Mouse (Mus musculus) WW6 (cell line): ENCODE measurements around the gene Klhdc8a.
"Not testable (repeated sequence)": the region's sequence is repeated elsewhere in the genome, so short reads cannot be mapped to it uniquely, and the experiment has no call there.

ENCODE experiments used
- DNase-seq: peaks from one replicate; pipeline ENCODE4 v3.0.0-alpha.2; 2013; ENCODE audit warnings: low read depth, low spot score

The Klhdc8a gene

DNA sequence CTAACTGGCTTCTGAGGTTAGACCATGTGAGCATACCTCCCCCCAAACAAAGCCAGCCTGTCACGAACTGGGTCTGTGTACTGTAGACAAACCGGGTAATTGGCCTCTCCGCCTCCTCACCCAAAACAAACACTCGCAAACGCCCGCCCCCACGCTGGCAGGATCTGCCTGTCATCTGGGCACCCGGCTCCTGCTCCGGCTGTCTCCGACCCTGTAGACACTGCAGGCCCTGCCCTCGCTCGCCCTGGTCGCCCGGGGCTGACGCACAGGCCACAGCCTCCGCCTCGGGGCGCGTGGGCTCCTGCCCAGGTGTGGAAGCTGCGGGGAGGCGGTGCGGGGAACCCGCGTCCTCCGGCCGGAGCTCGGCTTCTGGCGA is at the start of gene Klhdc8a:
Gene Klhdc8a (plus strand): TSS at position 202 of the 376 bp plus-strand sequence.
- DNase-seq, result no peak

DNA sequence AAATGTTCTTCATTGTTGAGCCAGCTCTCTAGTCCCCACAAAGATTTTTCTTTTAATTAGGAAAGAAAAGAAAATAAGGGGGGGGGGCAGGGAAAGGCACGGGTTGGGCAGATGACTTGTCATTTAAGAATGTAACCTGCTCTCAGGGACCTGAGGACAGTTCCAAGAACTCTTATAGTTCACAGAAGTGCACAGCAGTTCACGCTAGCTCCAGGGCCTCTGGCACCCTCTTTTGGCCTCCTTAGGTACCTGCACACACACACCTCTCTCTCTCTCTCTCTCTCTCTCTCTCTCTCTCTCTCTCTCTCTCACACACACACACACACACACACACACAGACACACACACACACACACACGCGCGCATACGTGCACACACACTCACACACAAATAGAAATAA is 44.0 kb upstream of the Klhdc8a start:
- no peak for DNase-seq

DNA sequence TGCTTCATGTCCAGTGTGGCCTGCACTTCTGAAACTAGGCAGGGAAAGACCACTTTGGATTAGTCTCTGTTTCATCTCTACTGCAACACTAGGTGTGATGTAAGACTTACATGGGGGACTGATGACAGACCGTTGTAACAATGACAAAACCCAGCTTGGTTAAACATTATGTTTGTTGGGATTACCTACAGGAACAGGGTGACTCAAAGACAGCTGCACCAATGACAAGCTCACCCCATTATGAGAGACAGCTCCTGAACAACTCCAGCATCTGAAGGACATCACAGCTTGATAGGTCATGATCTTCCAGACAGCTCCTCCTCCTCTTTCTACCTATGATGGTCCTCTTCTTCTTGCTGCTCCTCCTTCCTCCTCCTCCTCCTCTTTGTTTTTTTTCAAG is 38.1 kb upstream of the Klhdc8a start:
- no peak for DNase-seq

DNA sequence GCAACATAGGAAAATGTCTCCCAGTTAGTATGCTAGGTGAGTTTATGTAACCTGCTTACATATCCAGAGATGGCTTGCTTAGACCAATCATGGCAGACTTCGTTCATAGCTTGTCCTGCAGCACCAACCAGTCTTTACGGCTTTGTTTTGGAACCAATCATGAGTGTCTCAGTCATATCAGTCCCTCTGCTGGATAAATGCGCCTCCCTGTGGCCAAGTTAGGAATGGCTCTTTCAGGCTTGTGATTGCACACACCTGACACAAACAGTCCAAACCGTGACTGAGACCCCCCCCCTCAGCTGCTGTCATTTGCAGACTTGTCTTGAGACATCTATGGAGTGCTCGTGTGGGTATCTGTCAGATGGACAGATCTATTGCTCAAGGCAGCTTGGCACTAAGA is 37.4 kb upstream of the Klhdc8a start:
- peak; percentile 58 for DNase-seq

DNA sequence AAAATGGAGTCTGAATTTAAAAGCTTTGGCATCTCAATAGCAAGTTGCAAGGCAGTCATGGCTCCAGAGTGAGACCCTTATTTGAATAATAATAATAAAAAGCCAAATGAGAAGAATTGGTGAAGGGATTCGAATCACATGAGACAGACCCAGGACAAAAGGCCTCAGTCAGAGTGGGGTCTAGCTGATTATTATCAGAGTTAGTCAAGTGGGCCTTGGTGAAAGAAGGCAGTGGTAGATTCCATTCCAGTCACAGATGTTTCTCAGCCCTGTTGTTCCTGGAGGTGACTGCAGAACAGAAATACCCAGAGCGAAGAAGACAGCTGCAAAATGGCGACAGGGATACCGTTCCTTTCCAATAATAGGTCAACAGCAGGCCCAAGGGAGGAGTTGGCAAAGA is 34.8 kb upstream of the Klhdc8a start:
- DNase-seq, result no peak

DNA sequence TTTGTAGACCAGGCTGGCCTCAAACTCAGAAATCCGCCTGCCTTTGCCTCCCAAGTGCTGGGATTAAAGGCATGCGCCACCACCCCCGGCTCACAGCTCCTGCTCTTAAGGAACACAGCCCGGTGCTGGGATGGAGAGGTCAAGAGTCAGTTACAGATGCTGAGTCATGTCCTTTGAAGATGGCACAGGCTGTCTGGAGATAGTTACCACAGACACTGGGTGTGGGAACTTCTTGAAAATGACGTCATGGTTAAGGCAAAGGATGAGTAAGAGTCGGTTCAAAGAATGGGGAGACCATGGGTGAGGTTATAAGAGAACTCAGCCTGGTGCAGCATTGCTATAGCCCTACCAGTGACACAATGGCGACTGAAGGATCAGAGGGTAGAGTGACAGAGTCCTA is 33.8 kb upstream of the Klhdc8a start:
- DNase-seq, result peak; percentile 47

DNA sequence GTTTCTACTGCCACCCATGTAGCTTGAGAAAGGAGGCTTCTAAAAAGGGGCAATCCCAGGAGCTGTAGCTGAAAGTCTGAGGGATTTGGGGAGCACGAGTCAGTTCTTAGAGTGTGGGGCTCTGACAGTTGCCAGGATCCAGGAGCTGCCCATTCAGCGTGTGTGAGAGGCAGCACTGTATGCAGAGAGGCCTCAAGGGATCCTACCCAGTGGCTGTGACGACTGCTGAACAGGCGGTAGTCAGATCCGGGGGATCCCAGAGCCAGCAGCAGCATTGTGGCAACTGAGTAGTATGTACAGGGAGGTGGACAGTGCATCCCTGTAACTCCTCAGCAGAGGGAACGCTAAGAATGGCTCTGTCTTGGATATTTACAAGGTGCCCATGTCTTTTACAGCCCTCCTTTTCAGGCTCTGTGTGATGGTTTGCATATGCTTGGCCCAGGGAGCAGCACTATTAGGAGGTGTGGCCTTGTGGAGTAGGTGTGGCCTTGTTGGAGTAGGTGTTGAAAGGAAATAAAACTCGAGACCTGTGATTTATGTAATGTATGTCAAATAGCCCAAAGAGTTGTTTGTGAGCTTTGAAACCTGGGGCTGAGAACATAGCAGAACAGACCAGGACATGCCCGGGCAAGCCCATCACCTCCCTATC is 33.1 kb upstream of the Klhdc8a start:
- DNase-seq, result peak; percentile 60

DNA sequence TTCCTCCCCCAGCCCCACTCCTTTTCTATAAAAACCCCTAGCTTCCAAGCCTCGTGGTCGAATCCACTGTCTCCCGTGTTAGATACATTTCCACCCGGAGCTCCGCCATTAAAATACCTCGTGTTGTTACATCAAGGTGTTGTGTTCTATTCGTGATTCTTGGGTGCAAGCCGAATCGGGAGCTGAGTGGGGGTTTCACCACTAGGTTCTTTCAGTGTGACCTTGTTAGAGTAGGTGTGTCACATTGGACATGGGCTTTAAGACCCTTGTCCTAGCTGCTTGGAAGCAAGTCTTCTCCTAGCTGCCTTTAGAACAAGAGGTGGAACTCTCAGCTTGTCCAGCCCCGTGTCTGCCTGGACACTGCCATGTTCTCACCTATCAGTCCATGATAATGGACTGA is 32.5 kb upstream of the Klhdc8a start:
- DNase-seq, result no peak

DNA sequence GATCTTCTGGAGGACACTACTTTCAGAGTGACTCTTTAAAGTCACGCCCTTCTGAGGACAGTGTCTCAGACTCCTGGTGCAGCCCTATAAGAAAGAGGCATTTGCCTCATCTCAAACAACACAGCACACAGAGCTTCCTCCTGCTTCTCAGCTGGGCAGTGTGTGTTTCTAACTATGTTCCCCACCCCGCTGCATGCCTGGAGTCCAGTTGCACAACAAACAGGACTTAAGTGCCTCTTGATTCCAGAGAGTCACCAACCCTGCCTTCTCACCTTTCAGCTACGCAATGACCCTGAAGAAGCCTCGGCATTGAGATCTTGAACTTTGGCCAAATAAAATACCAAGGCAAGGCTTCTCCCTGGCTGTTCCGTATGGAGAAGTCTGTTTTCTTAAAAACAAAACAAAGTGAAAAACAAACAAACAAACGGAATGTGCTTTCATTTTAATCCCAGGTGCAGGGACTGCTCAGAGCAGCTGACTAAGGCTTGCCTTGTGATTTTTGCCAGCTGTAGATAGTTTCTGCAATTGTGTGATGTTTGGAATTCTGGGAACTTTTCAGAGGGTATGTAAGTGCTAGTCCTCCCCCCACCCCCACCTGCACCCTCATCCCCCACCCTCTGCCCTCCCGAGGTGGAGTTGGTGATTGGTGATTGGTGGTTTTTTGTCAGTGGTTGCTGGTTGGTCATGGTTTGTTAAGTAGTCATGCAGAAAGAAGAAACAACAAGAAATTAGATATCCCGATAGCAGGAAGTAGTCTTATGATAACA is 31.5 kb upstream of the Klhdc8a start:
- DNase-seq, result no peak

DNA sequence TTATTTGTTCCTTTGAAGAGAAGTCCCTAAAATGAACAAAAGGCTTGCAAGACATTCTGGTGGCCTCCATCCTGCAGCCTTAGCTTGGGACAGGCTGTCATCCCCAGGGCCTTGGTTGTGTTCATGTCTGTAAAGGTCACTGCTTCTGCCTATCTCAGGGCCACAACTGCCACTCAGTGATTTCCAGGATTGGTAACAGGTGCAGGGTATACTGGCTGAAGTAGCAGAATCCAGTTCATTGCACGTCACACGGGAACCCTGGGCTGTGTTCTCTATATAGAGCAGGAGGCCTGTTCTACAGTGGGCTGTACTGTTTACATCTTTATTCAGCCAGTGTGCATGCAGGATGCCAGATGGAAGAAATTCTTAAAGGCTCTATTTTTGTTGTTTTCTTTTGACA is 30.5 kb upstream of the Klhdc8a start:
- DNase-seq, result no peak

DNA sequence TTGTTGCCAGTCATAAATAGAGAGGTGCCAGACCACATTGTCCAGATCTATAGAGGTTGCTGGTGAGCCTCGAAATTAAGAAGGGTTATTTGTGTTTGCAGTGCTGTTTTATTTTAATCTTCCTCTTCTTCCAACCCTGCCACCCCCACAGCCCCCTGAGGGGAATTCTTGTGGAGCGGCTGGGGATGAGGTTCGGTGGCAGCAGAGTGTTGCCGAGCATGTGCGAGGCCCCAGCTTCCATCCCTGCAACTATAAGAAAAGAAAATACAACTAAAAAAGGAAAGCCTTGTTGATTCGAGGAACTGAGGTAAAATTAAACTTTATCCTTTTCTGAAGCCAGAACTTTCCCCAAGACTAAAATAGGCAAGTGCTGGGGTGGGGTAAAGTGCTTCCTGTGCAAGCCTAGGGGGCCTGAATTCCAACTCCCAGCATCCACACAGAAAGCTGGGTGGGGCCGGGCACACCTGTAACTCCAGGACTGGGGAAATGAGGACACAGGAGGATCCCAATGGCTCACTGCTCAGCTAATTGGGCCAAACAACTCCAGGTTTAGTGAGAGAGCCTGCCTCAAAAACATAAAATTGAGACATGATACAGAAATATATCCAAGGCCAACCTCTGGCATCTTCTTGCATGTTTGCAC is 29.9 kb upstream of the Klhdc8a start:
- DNase-seq, result no peak

DNA sequence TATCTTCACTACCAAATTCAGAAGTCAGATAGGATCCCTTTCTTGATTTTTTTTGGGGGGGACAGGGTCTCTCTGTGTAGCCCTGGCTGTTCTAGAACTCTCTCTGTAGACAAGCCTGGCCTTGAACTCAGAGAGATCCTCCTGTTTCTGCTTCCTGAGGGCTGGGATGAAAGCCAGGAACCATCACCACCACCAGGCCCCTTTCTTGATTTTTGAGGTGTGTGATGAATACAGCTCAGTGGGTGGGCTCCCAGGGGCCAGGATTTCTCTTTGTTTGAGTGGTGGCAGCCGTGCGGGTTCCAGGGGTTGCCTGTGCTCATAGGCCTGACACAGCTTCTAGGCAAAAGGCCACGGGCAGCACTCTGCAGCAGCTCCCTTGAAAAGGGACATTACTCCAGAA is 27.2 kb upstream of the Klhdc8a start:
- no peak for DNase-seq

DNA sequence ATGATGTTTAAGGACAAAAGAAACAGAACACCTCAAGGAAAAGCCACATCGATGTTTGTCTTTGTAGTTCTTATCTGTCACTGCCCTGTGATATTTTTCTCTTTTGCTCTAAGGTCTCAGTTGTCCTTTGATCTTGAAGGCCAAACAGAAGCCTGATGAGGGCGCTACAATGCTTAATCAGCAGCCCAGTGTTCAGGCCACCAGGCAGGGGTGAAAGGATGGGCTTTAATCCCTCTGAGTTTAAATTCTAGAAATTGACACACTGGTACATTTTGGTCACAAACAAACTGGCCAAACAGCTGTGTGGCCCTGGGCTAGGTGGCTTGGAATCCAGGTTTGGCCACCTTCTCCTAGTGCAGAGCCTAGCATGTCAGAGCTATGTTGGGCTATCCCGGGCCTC is 21.7 kb upstream of the Klhdc8a start:
- no peak for DNase-seq

DNA sequence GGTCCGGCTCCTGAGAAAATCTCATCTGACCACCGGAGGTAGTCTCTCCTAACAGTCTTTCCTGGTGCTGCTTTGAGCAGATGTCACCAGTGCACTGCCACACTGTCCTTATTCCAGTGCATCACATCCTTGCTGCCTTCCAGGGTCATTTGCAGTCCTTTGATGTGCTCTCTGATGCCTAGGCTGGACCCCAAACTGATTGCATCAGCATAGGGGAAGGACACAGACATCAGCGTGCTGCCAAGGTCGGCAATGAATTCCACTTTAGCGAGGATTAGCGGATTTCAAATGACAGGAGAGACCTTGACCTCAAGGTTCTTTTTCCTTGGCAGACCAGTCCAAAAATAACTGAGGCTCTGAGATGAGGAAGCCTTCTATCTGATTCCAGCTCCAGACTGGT is 21.3 kb upstream of the Klhdc8a start:
- no peak for DNase-seq

DNA sequence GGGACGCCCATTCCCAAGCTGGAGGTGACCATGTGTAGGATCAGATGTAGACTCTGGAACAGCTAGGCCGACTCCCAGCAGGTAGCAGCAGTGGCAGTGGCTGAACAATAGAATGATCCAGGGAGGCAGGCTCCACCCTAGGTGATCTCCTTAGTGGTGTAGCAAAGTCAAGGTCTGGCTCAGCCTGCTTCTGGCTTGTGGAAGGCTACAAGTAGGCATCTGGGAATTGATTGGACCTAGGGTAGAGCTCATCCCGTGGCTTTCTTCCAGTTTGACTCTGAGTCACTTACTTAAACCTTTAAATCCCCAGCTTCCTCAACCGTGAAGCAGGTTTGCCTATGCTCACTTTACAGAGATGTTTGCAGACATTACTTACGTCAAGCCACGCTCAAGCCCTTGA is 17.8 kb upstream of the Klhdc8a start:
- DNase-seq, result not testable (repeated sequence)

DNA sequence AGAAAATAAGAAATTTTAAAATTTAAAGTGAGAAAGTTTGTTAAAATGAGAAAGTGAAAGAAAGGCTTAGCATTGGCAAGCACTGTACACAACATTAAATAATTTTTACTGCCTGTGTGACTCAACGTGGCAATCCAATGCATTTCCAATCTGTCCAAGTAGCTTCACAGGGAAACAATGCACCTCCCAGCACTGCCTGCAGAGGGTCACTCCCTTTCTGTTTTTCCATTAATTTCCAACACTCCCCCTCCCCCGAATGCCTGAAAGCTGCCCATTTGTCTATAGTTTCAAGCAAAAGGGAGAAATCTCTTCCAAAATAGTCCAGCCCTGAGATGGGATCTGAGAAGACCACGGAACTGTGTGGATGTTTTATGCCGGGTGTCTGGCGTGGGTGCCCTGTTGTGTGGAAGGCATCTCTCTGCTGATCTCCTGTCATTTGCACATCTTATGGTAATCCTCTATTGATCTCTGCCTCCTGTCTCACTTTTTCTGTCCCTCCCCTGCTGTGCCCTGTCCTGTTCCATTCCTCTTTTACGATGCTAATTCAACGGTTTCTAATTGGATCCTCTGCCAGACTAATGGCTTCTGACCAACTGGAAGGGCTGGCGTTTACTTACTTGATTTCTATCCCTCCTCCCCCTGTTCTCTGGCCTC is 16.8 kb upstream of the Klhdc8a start:
- no peak for DNase-seq

DNA sequence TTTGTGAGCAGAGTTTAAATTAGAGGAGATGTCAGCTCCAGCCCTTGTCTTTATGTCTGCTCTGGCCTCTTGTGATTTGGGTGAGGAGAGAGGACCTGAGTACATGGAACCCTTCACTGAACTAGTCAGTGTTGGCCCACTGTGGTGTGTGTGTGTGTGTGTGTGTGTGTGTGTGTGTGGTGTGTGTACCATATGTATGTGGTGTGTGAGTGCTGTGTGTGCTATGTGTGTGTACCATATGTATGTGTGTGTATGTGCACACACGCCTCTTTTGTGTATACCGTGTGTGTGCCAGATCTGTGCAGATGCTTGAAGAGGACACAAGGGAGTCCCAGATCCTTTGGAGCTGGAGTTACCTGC is 16.3 kb upstream of the Klhdc8a start:
- no peak for DNase-seq

DNA sequence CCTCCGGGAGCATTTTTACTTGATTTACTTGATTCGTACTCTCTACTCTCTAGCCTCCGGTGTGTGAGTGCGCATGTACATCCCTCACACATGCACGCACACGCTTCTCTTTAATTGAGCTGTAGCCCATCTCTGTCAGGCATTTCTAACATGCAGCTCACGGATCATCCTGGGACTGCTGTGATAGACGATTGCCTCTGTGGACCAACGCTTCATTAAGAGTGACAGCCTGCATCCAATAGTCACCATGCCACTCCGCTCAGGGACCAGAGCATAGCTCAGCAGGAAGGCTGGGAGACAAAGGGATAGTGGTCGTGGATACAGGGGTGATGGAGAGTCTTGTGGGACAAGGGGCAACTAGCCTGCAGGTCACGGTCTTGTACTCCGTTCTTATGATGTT is 15.4 kb upstream of the Klhdc8a start:
- no peak for DNase-seq

DNA sequence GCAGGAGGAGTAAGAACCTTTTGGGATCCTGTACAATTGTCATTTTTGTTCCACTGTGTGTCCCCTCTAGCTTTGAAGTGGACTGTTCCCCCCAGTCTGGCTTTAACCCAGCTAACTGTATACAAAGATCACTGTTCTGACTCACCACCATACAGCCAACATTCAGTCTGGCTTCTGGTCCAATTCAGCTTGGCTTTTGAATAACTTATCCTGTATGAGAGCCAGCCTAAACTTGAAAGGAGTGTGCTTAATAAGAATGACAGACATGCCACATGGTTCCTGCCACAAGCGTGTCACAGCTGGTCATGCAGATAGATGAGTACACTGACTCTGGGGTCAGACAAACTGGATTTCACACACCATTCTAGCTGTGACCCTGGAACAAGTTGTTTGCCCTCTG is 11.7 kb upstream of the Klhdc8a start:
- no peak for DNase-seq

DNA sequence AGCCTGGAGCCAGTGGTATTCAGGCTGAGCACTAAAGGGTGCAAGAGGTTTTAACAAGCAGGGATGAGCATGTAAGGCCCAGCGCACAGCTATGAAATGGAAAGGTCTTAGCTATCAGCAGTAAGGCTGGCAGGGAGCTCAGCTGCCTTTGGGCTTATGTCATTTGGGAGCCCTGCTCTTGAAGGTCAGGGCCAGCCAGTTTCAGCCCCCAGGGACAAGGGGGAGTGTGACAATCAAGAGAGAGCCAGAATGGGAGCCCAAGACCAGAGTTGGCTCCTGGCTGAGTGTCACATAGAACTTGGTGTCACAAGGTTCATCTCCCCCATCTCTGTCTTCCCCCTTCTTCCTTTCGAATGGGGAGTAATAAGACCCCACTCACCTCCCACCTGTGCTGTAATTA is 11.0 kb upstream of the Klhdc8a start:
- DNase-seq, result no peak

DNA sequence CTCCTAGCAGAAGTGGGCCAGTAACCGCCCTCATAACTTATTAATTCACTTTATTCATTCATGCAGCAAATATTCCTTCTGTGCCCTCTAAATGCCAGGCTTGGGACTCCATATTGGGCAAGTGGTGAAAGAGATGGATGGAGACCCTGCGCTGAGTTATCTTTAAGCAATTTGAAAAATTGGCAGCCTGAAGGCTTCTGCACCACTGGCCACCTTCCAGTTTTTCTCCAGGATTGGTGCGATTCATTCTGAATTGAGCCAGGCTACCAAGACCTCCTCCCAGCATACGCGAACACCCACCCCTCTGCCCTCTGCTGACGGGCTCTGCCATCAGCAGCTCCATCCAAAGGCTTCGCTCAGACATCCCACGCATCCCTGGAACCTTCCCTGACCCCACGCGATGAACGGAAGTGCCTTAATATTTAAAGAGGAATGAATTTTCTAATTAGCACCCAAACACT is 10.4 kb upstream of the Klhdc8a start:
- no peak for DNase-seq

DNA sequence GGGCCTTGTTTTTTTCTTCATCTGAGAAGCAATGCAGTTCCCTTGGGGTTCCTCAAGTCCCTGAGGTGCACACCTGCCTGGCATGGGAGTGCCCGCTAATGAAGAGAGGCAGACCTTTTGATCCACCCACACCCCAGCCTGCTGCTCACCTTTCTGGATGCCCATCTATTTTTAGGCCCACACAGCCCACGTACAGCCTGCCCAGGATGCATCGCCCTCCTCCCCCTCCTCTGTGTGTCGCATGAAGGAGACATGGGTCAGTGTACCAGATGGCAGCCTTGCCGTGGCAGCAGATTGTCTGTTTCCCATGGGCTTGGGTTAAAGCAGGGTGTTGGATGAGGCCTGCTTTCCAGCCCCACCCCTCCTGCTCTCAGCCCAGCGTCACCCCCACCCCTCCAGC is 8.5 kb upstream of the Klhdc8a start:
- no peak for DNase-seq
